Mouse (Mus musculus) limb, embryonic 11.5 days (tissue): ENCODE results near the gene Igfbp5. TPM values are rescaled to one million over a fixed set of nuclear protein-coding genes. Genes with fewer than 3 reads are reported as not detected.

Source experiments
- ATAC-seq: fragments of 200-750 bp; cut with Nextera tagmentation; 2 replicates; pipeline ENCODE4 v1.8.0; 2017; ENCODE audit warnings: low read depth; ENCODE audit not compliant: insufficient number of reproducible peaks, low FRiP score, low TSS enrichment
- DNase-seq: peaks from one replicate; pipeline ENCODE4 v3.0.0-alpha.2; 2015; ENCODE audit warnings: low spot score
- H3K27ac ChIP-seq: fragments of 300-500 bp; sonication (generic); replicated peaks from 2 replicates; pipeline ENCODE4 v1.5.1; 2014; ENCODE audit warnings: low read depth, mild to moderate bottlenecking, low read length
- H3K27me3 ChIP-seq: fragments of 300-500 bp; sonication (generic); 2 replicates; pipeline ENCODE4 v1.6.1; 2014; ENCODE audit warnings: mild to moderate bottlenecking, low read length, mixed read lengths; ENCODE audit not compliant: control insufficient read depth, insufficient read depth
- H3K36me3 ChIP-seq: fragments of 300-500 bp; sonication (generic); 2 replicates; pipeline ENCODE4 v1.6.1; 2014; ENCODE audit warnings: mild to moderate bottlenecking, low read length, moderate library complexity, mixed read lengths; ENCODE audit not compliant: control insufficient read depth, insufficient read depth
- H3K4me1 ChIP-seq: fragments of 300-500 bp; sonication (generic); 2 replicates; pipeline ENCODE4 v1.6.1; 2014; ENCODE audit warnings: low read length, mixed read lengths; ENCODE audit not compliant: control insufficient read depth, insufficient read depth
- H3K4me2 ChIP-seq: fragments of 300-500 bp; sonication (generic); 2 replicates; pipeline ENCODE4 v1.6.1; 2014; ENCODE audit warnings: low read depth, mild to moderate bottlenecking, moderate library complexity; ENCODE audit not compliant: severe bottlenecking
- H3K4me3 ChIP-seq: fragments of 300-500 bp; sonication (generic); 2 replicates; pipeline ENCODE4 v1.5.1; 2014; ENCODE audit warnings: low read depth, low read length
- H3K9ac ChIP-seq: fragments of 300-500 bp; sonication (generic); 2 replicates; pipeline ENCODE4 v1.6.1; 2014; ENCODE audit warnings: mild to moderate bottlenecking, low read length
- H3K9me3 ChIP-seq: fragments of 300-500 bp; sonication (generic); 2 replicates; pipeline ENCODE4 v1.6.1; 2016; ENCODE audit warnings: low read length; ENCODE audit not compliant: control insufficient read depth
- WGBS: fragments of 180-500 bp; shearing (Covaris S2); extraction: QIAGEN DNeasy Blood & Tissue Kit; methylation state at CpG from one replicate; pipeline ENCODE4 v1.1.7; 2014; 5-methylcytosine and 5-hydroxymethylcytosine counted together
- polyA plus RNA-seq: library from polyadenylated mRNA; unstranded; fragments of >200 nt; fragmentation: Nextera tagmentation; extraction: Ambion mirVana; gene quantifications from 2 replicates; pipeline ENCODE4 v1.2.1, GENCODE M21; 2014

Gene Igfbp5
- polyA plus RNA-seq = 47.0 and 48.4 TPM in 2 replicates

GRCm38 (mm10) chr1:72874287-72875211 lies at the start of gene Igfbp5:
TSS of gene Igfbp5 (minus strand) at chr1:72874884.
- Histone ChIP-seq H3K4me3 (peak within 1 kb of the TSS; percentile 64), H3K4me1 (peaks cover 20% of the 10 kb centered on the region), H3K36me3 (no peaks in the 10 kb centered on the region), H3K27me3 (peaks cover 14% of the 10 kb centered on the region), H3K9me3 (no peaks in the 10 kb centered on the region), H3K27ac (peak within 1 kb of the TSS; percentile 38), H3K4me2 (peak within 1 kb of the TSS; percentile 85), H3K9ac (peak within 1 kb of the TSS; percentile 78)
- DNase-seq = peak; percentile 78
- ATAC-seq = peak; percentile 73
- under 1% methylated on average over 38 of the region's 38 CpGs for WGBS

DNA sequence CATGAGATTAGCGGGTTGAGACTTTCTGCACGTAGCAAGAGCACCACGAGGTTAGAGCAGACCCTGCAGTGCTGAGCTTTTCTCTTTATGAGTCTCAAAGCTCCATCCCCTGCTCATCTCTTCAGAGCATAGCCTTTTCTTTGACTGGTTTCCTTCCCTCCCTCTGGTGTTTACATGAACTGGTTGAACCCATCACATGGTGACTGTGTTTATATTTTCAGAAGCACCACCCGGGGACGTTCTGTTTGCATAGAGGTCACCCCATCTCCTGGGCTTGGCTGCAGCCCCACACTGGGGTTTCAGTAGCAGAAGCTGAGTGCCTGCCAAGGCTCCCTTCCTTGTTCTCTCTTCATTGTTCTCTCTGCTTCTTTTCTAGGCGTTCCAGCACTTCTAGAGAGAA lies 40.1 kb upstream of the Igfbp5 start:
- no peaks in the 10 kb centered on the region for H3K27me3 ChIP-seq

DNA sequence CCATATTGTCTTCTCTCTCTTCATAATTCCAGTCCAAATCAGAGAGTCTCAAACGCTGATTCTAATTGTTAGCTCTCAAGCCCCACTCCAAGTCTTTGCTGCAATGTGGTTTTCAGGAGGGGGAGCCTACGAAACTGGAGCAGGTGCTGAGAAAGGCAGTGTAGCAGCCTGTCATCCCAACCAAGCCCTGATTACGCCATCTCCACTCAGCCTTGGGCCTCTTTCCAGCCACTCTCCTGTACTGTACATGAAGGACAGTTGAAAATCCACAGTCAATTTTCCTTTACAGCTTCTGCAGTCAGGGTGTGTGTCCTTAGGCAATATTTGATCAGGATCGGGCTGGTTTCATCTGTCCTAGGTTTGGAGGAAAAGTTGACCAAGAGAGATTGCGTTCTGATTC lies 38.4 kb upstream of the Igfbp5 start:
- ATAC-seq = no peak
- H3K36me3 ChIP-seq = no peaks in the 10 kb centered on the region

More for the DNA sequence above, 40.1 kb upstream of the Igfbp5 start:
- H3K9me3 ChIP-seq = no peaks in the 10 kb centered on the region
- H3K4me1 ChIP-seq = no peaks in the 10 kb centered on the region
- no peak for ATAC-seq
- DNase-seq = no peak
- H3K27ac ChIP-seq = no peak overlapping the region
- WGBS = 66% methylated on average over 6 of the region's 6 CpGs
- no peaks in the 10 kb centered on the region for H3K36me3 ChIP-seq
- H3K4me2 ChIP-seq = no peak overlapping the region
- no peak overlapping the region for H3K9ac ChIP-seq
- H3K4me3 ChIP-seq = no peak overlapping the region

GRCm38 (mm10) chr1:72895821-72896220 lies 21.1 kb upstream of the Igfbp5 start:
- H3K9me3 ChIP-seq = no peaks in the 10 kb centered on the region
- no peaks in the 10 kb centered on the region for H3K36me3 ChIP-seq
- ATAC-seq = no peak
- 77% methylated on average over 2 of the region's 2 CpGs for WGBS
- H3K4me3 ChIP-seq = no peak overlapping the region
- no peaks in the 10 kb centered on the region for H3K27me3 ChIP-seq
- H3K9ac ChIP-seq = no peak overlapping the region
- no peak for DNase-seq
- H3K4me1 ChIP-seq = no peaks in the 10 kb centered on the region
- H3K27ac ChIP-seq = no peak overlapping the region
- no peak overlapping the region for H3K4me2 ChIP-seq

More for the DNA sequence above, 38.4 kb upstream of the Igfbp5 start:
- Histone ChIP-seq H3K27me3 (no peaks in the 10 kb centered on the region), H3K4me3 (no peak overlapping the region), H3K4me1 (no peaks in the 10 kb centered on the region), H3K9ac (no peak overlapping the region), H3K27ac (no peak overlapping the region), H3K4me2 (no peak overlapping the region), H3K9me3 (no peaks in the 10 kb centered on the region)
- WGBS = 89% methylated on average over 5 of the region's 5 CpGs
- DNase-seq = no peak

- WGBS = 69% methylated on average over 1 of the region's 1 CpGs
- Histone ChIP-seq H3K4me3 (no peak overlapping the region), H3K9ac (no peak overlapping the region), H3K27me3 (no peaks in the 10 kb centered on the region), H3K4me2 (no peak overlapping the region), H3K36me3 (no peaks in the 10 kb centered on the region), H3K27ac (no peak overlapping the region), H3K4me1 (no peaks in the 10 kb centered on the region), H3K9me3 (no peaks in the 10 kb centered on the region)
- ATAC-seq = no peak
- no peak for DNase-seq
Measured at GRCm38 (mm10) chr1:72887910-72888309, 13.2 kb upstream of the Igfbp5 start.

- H3K9ac ChIP-seq = no peak overlapping the region
- 63% methylated on average over 7 of the region's 7 CpGs for WGBS
- H3K4me2 ChIP-seq = no peak overlapping the region
- DNase-seq (no peak), ATAC-seq (no peak)
- H3K4me1 ChIP-seq = no peaks in the 10 kb centered on the region
- no peak overlapping the region for H3K4me3 ChIP-seq
- H3K27ac ChIP-seq = no peak overlapping the region
- H3K36me3 ChIP-seq = no peaks in the 10 kb centered on the region
- H3K27me3 ChIP-seq = no peaks in the 10 kb centered on the region
- no peaks in the 10 kb centered on the region for H3K9me3 ChIP-seq
Measured at GRCm38 (mm10) chr1:72885819-72886169, 11.1 kb upstream of the Igfbp5 start.

DNA sequence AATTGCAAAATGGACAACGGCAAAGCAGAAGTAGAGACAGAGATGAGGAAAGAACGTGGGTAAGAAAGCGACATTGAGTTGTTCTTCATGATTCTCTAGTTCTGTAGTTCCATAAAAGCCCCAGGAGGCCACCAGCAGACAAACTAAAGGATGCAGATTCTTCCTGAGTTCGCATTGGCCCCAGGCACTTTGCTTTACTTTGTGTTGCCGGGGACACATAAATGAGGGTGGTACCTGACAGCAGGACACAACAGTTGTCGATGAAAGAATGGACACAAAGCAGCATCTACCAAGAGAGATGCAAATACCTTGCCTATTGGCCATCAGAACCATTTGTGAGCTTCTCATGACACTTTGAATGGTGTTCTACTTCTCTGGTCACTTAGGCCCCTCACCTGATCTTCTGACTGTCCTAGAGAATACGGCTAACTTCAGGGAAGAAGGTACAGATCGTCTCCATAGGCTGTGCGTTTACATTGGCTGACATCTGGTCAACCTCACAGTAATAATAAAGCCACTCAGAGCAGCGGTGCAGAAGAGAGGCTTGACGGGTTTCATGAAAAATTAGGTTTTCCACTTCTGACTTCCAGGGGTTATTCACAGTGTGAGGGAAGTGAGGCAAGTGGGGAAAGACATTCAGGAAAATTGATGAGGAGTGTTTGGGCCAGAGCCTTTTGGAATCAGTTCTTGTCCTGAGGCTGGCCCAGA lies 10.6 kb upstream of the Igfbp5 start:
- H3K36me3 ChIP-seq = no peaks in the 10 kb centered on the region
- no peak overlapping the region for H3K27ac ChIP-seq
- DNase-seq = no peak

DNA sequence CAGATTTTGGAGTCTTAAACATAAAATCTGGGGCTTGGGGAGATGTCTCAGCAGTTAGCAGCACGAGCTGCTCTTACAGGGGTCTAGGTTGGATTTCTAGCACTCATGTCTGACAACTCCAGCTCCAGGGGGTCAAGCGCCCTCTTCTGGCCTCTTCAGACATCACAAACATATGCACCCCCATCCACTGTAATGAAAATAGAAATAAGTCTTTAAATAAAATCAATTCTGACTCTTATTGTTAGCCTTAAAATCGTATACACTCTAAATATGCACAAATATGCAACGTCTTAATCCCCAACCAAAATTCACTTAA lies 4.6 kb upstream of the Igfbp5 start:
- WGBS = 54% methylated on average over 4 of the region's 4 CpGs
- H3K36me3 ChIP-seq = no peaks in the 10 kb centered on the region
- H3K9ac ChIP-seq = no peak overlapping the region
- no peak overlapping the region for H3K27ac ChIP-seq
- ATAC-seq (no peak), DNase-seq (no peak)
- H3K4me2 ChIP-seq = no peak overlapping the region
- no peaks in the 10 kb centered on the region for H3K9me3 ChIP-seq
- peaks cover 9% of the 10 kb centered on the region for H3K4me1 ChIP-seq
- no peaks in the 10 kb centered on the region for H3K27me3 ChIP-seq
- no peak overlapping the region for H3K4me3 ChIP-seq

More for the DNA sequence above, 10.6 kb upstream of the Igfbp5 start:
- WGBS = 77% methylated on average over 11 of the region's 11 CpGs
- H3K27me3 ChIP-seq = no peaks in the 10 kb centered on the region
- no peak overlapping the region for H3K9ac ChIP-seq
- no peaks in the 10 kb centered on the region for H3K4me1 ChIP-seq
- no peak overlapping the region for H3K4me2 ChIP-seq
- H3K9me3 ChIP-seq = no peaks in the 10 kb centered on the region
- no peak for ATAC-seq
- no peak overlapping the region for H3K4me3 ChIP-seq
